Mouse (Mus musculus) large intestine, adult 2 months (tissue): Measurements from ENCODE around the gene Cd3e. TPM values are rescaled to one million over a fixed set of nuclear protein-coding genes. Genes with fewer than 3 reads are reported as not detected.
"Not testable (repeated sequence)": the region's sequence is repeated elsewhere in the genome, so short reads cannot be mapped to it uniquely, and the experiment has no call there.

Source experiments
- DNase-seq: peaks from one replicate; pipeline ENCODE4 v3.0.0-alpha.2; 2012; ENCODE audit warnings: low read depth, low spot score
- WGBS: fragments of 180-500 bp; shearing (Covaris S2); methylation state at CpG from one replicate; pipeline ENCODE4 v1.1.7; 2018; 5-methylcytosine and 5-hydroxymethylcytosine counted together
- polyA plus RNA-seq: library from polyadenylated mRNA; depleted of rRNA; stranded (reverse); fragments of >200 nt; gene quantifications from 2 replicates; pipeline ENCODE4 v1.2.3, GENCODE M21; 2012; rRNA removed

Cd3e gene
- polyA plus RNA-seq: 11.1 and 14.3 TPM in 2 replicates

DNA sequence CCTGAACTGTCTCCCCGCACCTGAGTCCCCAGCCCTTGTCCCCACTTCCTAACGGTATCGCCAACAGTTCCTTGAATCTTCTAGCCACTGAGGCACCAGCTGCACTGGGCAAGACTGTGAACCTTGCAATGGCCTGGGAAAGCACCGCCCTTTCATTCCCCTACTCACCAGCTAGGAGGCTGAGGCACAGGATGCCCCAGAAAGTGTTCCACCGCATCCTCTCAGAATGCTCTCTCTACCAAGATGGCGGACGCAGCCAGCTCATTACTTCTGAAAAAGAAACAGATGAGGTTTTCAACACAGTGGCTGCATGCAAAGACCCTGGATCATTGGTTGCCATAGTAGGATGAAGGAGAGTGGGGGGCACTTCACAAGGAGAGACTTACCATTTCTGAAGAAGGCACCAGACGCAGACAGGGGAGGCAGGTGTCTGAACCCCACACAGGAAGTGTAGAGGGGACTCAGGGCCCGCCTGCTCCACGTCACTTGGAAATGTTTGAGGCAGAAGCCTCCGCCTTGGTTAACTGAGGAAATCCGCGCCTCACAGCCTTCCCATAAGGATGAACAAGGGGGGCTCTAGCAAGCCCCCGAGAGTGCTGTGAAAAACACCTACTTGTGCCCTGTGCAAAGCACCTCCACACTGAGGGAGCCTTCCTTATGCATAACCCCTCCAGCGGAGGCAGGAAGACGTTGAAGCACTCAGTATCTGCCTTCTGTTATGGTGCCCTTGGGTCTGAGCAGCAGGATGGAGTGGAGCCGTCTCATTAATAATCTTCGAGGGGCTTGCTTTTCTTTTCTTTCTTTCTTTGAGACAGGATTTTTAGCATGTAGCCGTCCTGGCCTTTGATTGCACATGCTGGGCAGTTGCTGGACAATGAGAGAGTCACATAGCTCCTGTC lies at the start of gene Cd3e:
TSS of gene Cd3e (minus strand) at position 448 of the 899 bp plus-strand sequence.
- DNase-seq: no peak
- WGBS: 83% methylated on average over 19 of the region's 19 CpGs

DNA sequence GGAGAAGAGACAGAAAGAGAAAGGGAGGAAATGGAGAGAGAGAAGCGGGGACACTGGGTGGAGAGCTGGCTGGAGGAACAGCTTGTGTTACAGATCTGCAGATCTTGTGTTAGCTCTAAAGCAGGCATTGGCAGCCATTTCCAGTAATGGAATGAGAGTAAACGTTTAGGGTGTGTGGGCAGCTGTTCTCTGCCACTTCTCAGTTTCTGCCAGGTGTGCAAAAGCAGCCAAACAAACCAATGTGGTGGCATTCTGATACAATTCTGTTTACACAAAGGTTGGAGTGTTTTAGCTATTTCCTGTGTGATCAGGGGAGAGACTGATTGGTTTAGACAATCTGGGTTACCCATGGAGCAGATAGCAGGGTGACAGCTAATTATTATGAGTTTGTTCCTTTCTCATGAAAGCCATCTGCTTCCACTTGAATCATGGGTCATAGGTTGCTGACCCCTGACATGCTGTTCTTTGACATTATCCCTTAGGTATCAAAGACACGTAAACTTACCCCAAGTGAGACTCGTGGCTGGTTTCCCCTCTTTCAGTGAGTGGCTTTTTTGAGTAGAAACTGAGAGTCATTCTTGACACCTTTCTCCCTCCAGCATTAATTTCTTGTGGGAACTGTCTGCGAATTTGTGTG lies 49.0 kb upstream of the Cd3e start:
- 16% methylated on average over 5 of the region's 5 CpGs for WGBS
- DNase-seq: no peak

DNA sequence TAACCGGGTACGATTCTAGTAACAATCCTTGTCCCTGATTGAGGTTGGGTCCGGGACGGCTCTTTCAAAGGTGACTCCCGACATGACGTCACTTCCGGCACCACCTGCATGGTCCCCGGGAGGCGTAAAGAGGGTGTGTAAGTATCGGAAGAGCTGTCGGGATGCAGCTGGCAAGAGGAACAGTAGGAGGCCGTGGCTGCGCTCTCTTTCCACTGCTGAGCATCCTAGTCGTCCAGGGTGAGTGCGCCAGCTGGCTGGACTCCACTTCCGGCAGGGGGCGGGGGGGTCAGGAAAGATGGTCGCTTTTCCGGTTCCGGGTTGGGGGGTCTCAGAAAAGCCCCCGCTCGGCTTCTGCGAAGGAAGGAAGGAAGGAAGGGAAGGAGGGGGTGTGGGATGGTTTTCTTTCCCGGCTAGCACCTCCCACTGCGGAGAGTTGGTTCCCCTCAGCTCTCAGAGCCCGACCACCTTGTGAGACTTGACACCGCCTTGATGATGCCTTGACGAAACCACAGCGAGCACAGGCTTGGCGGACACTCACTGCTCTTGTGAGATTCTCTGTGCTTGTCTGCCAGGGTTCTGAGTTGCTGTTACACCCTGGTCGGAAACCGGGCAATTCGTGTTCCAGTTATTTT lies 45.8 kb upstream of the Cd3e start, which contains the start of gene Mpzl3:
TSS of gene Mpzl3 (plus strand) at position 105 of the 632 bp plus-strand sequence.
- WGBS: under 1% methylated on average over 33 of the region's 33 CpGs
- no peak for DNase-seq

DNA sequence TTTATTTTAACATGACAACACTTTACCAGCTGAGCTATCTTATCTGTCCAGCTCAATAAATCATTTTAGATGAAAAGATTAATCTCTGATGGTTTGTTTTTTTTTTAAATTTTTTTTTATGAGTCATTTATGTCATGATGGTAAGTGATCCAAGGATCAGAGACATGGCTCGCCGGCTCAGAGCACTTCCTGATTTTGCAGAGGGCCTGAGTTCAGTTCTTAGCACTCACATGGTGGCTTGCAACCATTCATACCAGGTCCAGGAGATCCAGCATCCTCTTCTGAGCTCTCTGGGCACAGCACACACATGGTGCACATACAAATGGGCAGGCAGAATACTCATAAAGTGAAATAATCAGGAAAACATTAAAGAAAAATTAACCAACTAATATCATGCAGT lies 40.9 kb upstream of the Cd3e start:
- WGBS: 69% methylated on average over 2 of the region's 2 CpGs
- DNase-seq: no peak

DNA sequence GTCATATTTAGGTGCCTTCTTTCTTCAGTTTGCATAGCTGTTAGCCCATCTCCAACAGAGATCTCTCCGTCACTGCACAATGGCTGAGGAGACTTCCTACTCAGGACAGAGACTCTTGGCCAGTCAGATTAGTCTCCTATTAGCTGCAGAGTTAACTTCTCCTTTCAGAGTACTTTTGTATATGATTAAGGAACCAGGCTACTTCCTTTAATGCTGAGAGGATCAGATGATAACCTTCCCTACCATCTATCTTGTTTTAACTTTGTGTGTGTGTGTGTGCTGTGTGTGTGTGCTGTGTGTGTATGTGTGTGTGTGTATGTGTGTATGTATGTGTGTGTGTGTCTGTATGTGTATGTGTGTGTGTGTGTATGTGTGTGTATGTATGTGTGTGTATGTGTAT lies 40.3 kb upstream of the Cd3e start:
- 93% methylated on average over 1 of the region's 1 CpGs for WGBS
- DNase-seq: no peak

DNA sequence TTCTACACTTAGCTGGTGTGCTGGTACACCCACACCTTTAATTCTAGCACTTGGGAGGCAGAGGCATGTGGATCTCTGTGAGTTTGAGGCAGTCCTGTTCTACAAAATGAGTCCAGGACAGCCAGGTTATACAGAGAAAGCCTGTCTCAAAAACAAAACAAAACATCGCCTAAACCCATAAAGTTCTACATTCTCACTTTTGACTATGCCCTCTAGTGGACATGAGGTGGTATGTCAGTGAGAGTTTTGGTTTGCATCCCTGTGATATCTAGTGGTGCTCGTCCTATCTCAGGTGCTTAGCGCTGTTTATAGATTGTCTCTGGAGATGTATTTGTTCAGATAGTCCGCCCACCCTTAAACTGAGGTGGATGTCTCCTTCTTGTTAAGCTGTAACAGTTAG lies 39.1 kb upstream of the Cd3e start:
- no peak for DNase-seq
- 23% methylated on average over 4 of the region's 4 CpGs for WGBS

DNA sequence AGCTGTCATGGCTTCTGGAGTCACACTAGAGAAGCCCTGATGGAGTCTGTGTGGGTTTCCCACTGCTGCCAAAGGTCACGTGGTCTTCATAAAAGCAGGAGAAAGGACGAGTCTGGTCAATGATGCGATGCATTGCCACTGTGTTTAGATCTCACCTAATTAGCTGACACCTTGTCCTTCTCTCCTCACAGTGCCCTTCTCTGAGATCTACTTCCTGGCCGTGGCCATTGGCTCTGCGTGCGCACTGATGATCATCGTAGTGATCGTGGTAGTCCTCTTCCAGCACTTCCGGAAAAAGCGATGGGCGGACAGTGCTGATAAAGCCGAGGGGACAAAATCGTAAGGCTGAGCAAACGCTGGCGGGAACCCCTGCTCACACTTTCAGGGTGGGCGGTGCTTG lies 37.5 kb upstream of the Cd3e start:
- no peak for DNase-seq
- 87% methylated on average over 16 of the region's 16 CpGs for WGBS

DNA sequence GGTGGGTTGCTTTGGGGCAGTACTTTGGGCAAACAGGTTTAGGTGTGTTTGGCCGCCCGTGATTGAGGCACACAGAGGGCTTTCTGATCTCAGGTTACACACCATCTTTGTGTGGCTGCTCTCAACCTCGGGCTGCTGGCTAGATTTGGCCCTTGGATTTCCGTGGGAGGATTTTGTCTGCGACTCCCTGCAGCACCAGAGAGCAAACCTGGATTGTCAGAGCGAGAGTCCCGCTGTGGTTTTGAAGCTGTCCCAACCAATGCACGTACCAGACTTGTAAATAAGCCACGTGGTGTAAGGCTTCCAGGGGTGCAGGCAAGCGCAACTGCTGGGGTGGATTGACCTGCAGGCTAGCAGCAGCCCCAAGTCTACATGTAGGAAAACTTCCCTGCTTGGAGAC lies 33.5 kb upstream of the Cd3e start:
- 3% methylated on average over 10 of the region's 10 CpGs for WGBS

DNA sequence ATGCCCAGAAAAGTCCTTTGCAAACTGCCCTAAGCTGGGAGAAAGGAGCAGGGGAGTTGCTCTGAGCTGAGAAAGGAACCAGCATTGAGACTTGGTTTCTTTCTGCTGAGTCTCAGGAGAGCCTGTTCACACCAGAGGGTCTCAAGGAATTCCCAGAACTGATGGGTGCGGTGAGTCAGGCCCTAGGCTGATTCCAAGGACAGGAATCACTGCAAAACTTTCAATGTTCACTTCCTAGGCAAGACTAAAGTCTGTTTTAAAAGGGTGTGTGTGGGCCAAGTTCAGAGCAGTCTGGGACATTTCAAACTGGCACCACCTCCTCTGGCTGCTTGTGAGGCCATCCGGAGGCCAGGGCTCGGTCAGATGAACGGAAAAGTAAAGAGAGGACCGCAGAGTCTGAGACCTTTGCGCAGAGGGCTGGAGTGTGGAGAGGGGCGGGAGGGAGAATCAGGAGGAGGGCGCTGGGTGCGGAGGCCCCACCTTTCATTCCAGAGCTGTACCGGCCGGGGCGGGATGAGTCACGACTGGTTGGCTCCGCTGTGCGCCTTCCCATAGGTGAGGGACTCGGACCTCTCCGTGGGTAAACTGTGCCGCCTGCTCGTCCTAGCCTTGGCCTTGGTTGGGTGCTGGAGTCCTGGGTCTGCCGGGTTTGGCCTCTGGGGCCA lies 32.8 kb upstream of the Cd3e start:
- WGBS: 3% methylated on average over 20 of the region's 20 CpGs
- no peak for DNase-seq

More for the DNA sequence above, 33.5 kb upstream of the Cd3e start:
- no peak for DNase-seq

DNA sequence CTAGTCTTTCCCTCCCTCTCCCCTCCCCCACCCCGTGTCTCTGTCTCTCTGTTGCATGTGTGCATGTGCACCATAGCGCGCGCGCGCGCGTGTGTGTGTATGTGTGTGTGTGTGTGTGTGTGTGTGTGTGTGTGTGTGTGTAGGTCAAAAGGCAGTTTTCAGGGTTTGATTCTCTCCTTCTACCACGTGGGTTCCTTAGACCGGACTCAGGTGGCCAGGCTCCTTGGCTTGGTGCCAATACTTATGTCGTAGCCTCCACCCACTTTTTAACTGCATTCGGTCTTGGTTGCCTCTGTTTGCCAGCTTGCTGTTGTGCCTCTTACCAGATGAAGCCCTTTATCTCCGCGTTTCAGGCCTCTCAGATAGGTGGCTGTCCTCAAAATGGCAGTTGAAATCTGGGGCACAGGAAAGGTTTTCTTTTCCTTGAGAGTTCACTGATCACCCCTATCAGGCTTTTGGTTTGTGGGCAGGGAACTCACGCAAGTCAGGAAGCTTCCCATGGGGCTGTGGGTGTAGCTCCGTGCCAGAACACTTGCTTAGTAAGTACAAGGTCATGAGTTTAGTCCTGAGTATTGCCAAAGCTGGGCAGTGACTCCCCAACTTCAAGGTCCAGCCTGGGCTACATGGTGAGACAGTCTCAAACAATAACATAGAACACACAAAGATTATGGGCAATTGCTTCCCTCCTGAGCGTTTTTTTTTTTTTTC lies 31.9 kb upstream of the Cd3e start:
- 18% methylated on average over 17 of the region's 17 CpGs for WGBS

DNA sequence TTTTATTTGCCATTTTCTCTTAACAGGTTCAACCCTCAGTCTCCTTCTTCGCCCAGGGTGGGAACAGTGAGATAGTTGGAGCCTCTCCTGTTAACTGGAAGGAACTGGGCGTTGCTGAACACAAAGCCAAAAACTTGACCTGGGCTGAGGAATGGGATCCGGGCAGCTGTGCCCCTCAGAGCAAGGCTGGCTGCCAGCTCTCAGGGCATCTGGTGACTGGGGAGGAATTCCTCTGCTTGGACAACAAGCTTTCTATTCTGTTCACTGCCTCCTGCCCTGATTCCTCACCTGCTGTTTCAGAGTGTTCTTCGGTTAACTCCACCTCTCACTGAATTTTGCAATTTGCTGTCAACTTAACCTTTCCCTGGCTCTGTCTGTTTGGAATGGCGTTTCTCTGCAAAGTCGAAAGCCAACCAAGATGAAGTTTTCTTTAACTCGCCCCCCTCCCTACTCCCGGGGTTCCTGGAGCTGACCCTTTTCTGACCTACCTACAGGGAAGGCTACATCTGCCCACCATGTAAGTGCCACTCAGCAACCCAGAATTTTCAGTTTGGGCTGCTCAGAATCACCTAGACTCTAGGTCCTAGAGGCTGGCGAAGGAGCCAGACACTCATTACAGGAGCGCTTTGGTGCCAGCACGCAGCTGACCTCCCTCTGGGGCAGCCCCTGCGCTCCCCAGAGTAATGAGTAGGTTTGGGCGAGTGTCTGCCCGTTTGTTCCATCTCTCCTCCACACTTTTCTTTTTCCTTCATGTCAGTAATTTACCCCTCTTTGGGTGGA lies 30.8 kb upstream of the Cd3e start:
- 6% methylated on average over 14 of the region's 14 CpGs for WGBS
- DNase-seq: no peak

More for the DNA sequence above, 31.9 kb upstream of the Cd3e start:
- DNase-seq: no peak

DNA sequence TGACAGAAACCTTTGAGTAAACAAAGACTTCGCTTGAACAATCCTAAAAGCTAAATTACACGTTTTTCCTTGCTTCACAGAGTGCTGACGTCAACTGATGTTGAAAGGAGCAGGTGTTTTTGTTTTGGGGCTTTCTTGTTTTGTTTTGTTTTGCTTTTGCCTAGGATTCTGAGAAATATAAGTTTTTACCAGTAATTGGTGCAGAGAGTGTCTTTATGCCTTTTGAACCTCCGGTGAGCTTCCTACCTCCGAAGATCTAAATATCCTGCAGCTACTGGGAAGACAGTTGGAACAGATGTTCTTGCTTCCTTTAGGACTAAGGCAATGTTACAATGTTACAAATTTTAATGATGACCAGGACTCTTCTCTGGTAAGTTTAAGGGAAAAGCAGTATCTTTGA lies 30.1 kb upstream of the Cd3e start, which contains the start of gene Mpzl2:
TSS of gene Mpzl2 (plus strand) at position 301 of the 400 bp plus-strand sequence.
- no peak for DNase-seq
- 22% methylated on average over 5 of the region's 5 CpGs for whole genome bisulfite sequencing

DNA sequence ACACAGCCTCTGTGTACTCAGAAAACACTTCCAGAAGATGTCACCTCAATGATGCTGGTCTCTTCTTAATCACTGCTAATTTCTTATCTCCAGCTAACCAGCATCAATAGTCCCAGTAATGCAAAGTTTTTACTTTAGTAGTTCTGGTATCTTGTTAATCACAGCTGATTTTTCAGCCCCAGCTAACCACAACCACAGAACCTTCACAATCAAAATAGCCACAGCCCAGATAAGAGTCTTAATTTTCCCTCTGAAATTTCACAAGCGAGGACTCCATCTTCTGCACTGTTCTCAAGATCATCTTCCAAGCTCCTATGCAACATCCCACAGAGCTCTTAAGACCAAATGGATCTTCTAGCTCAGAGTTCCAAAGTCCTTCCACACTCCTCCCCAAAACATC lies 28.4 kb upstream of the Cd3e start:
- 74% methylated on average over 1 of the region's 1 CpGs for WGBS
- not testable (repeated sequence) for DNase-seq

DNA sequence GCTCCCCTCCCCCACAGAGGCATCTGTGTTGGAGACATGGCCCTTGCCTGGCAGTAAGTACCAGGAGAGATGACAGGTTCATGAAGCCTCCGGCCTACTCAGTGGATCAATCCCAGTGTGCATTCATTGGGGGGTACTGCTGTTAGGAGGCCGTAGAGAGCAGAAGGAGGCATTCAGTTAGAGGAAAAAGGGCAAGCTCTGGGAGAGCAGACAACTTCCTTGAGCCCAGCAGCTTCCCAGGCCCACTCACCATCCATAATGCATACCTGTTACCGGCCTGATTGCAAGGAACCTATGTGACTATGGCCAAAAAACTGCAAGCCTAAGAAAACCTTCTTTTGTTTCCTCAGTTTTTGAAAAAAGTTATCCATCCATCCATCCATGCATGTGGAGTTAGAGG lies 25.1 kb upstream of the Cd3e start:
- DNase-seq: no peak
- 87% methylated on average over 3 of the region's 3 CpGs for WGBS

DNA sequence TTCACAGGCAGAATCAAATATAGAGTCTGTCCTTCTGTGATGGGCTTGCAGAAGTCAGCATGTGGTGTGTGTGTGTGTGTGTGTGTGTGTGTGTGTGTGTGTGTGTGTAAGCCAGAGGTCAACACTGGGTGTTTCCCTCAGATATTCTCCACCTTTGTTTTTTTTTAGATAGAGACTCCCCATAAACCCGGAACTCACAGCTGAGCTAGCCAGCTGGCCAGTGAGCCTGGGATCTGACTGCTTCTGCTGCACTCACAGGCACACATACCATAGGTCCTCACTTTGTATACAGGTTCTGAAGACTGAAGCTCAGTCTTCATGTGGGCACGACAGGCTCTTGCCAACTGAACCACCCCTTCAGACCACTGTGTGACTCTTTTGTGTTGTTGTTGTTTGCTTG lies 22.8 kb upstream of the Cd3e start:
- DNase-seq: no peak

DNA sequence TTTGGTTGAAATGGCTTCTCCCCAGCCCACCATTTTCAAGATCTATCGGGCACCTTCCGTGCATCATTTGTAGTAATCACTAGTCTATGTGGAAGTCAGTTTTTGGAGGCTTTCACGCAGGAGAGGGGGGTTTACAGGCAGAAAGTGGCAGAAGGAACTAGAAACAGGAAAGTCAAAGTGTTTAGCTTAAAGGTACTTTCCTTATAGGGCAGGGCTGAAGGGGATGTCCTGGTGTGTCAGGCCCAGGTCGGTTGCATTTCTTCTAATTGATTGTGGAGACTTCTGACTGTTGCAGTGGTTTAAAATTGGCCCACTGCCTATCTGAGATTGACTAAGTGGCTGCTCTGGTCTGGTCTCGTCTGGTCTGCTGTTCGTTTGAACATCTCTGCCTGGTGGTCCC lies 20.9 kb upstream of the Cd3e start:
- WGBS: 49% methylated on average over 6 of the region's 6 CpGs
- no peak for DNase-seq

More for the DNA sequence above, 22.8 kb upstream of the Cd3e start:
- 25% methylated on average over 2 of the region's 2 CpGs for WGBS

DNA sequence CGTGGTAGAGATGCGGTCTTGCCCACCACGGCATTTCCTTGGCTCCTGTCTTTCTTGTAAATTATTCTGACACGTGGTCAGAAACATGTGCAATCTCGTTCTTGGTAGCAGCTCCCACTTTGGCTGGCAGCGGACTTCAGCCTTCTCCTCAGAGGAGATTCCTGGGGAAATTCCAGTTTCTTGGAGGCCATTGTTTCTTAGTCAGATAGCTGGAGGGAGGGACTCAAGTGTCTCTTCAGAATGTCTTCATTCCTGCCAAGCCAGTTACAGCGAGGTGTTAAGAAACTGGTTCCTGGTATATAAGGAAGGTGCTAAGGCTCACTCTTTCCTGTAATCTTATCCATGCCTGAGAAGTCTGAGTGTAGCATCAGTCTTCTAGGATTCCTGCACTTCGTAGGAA lies 17.9 kb upstream of the Cd3e start:
- 62% methylated on average over 8 of the region's 8 CpGs for WGBS
- no peak for DNase-seq

DNA sequence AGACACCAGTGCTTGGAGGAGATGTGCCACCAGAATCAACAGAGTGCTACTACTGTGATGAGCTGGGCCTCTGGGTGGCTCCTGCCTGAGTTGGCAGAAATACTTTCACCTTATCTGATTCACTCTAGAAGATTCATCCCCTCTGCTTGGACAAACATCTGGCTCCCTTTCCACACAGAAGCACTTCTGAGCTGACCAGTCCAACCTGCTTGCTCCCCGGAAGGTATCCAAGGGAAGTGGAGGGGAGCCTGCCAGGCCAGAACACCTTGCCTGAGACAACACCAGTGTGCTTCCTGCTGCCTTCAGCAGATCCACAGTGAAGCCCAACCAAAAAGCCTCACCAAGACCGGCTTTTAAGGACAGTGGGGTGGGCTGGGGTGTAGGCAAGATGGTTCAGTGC lies 14.8 kb upstream of the Cd3e start:
- WGBS: 85% methylated on average over 2 of the region's 2 CpGs

DNA sequence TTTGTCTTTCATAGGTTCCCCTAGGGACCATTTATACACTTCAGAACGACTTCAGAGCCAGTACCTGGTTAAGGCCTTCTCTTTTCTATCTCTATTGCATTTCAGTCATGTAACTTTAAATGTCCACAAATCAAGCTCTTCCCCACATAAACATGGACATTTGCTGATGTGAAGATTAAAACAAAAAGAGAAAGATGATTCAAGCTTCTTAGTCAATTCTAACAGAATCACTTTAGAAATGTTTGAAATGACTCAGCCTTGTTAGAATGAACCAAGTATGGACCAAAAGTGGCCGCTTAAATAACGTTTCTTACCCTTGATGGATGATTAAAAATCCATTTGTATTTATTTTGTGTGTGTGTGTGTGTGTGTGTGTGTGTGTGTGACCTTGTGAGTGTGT lies 14.2 kb upstream of the Cd3e start:
- WGBS: 76% methylated on average over 3 of the region's 3 CpGs

More for the DNA sequence above, 14.8 kb upstream of the Cd3e start:
- DNase-seq: no peak

More for the DNA sequence above, 14.2 kb upstream of the Cd3e start:
- no peak for DNase-seq
